Mouse (Mus musculus) large intestine, adult 2 months (tissue): ENCODE data around the gene Arl6ip5. TPM values are rescaled to one million over a fixed set of nuclear protein-coding genes. Genes with fewer than 3 reads are reported as not detected.
A peak's percentile ranks its signal among the peaks of the same experiment; 100 is the strongest.

Experiments used
- DNase-seq: peaks from one replicate; pipeline ENCODE4 v3.0.0-alpha.2; 2012; ENCODE audit warnings: low read depth, low spot score
- WGBS: fragments of 180-500 bp; shearing (Covaris S2); methylation state at CpG from one replicate; pipeline ENCODE4 v1.1.7; 2018; 5-methylcytosine and 5-hydroxymethylcytosine counted together
- polyA plus RNA-seq: library from polyadenylated mRNA; depleted of rRNA; stranded (reverse); fragments of >200 nt; gene quantifications from 2 replicates; pipeline ENCODE4 v1.2.3, GENCODE M21; 2012; rRNA removed

The Arl6ip5 gene
- polyA plus RNA-seq, result 54.7 and 56.7 TPM in 2 replicates

GRCm38 (mm10) chr6:97210191-97210961, at the start of gene Arl6ip5:
TSS of gene Arl6ip5 (plus strand) at chr6:97210689.
- WGBS, result 6% methylated on average over 32 of the region's 32 CpGs
- peak; percentile 67 for DNase-seq

- DNase-seq, result no peak
- 62% methylated on average over 11 of the region's 11 CpGs for WGBS
Measured at GRCm38 (mm10) chr6:97175716-97176115, 34.8 kb upstream of the Arl6ip5 start.

GRCm38 (mm10) chr6:97178491-97179366, 31.8 kb upstream of the Arl6ip5 start, which contains the start of gene Tmf1:
TSS of gene Tmf1 (minus strand) at chr6:97179122.
- peak; percentile 86 for DNase-seq
- under 1% methylated on average over 80 of the region's 80 CpGs for WGBS

GRCm38 (mm10) chr6:97179367-97179828, 31.1 kb upstream of the Arl6ip5 start:
- peak; percentile 68 for DNase-seq
- 3% methylated on average over 11 of the region's 11 CpGs for WGBS

- DNase-seq, result no peak
- whole genome bisulfite sequencing, result 80% methylated on average over 3 of the region's 3 CpGs
Measured at GRCm38 (mm10) chr6:97200437-97200836, 10.1 kb upstream of the Arl6ip5 start.

- WGBS, result 51% methylated on average over 3 of the region's 3 CpGs
- DNase-seq, result no peak
Measured at GRCm38 (mm10) chr6:97202477-97202876, 8.0 kb upstream of the Arl6ip5 start.

- WGBS, result 8% methylated on average over 9 of the region's 9 CpGs
- no peak for DNase-seq
Measured at GRCm38 (mm10) chr6:97204252-97204869, 6.1 kb upstream of the Arl6ip5 start.

- WGBS, result under 1% methylated on average over 16 of the region's 16 CpGs
Measured at GRCm38 (mm10) chr6:97204952-97205351, 5.5 kb upstream of the Arl6ip5 start.

GRCm38 (mm10) chr6:97205439-97205885, 5.0 kb upstream of the Arl6ip5 start, which contains the start of gene Uba3:
TSS of gene Uba3 (minus strand) at chr6:97205647.
- peak; percentile 99 for DNase-seq
- WGBS, result 1% methylated on average over 38 of the region's 38 CpGs

More at GRCm38 (mm10) chr6:97204952-97205351, 5.5 kb upstream of the Arl6ip5 start:
- no peak for DNase-seq

- no peak for DNase-seq
- 67% methylated on average over 4 of the region's 4 CpGs for WGBS
Measured at GRCm38 (mm10) chr6:97207085-97207484, 3.4 kb upstream of the Arl6ip5 start.

GRCm38 (mm10) chr6:97208406-97208805, 2.1 kb upstream of the Arl6ip5 start:
- no peak for DNase-seq
- WGBS, result 24% methylated on average over 3 of the region's 3 CpGs

- WGBS, result 61% methylated on average over 3 of the region's 3 CpGs
- no peak for DNase-seq
Measured at GRCm38 (mm10) chr6:97209201-97209600, 1.3 kb upstream of the Arl6ip5 start.

- no peak for DNase-seq
- 88% methylated on average over 4 of the region's 4 CpGs for WGBS
Measured at GRCm38 (mm10) chr6:97209751-97210150, 738 bp upstream of the Arl6ip5 start.

- WGBS, result under 1% methylated on average over 22 of the region's 22 CpGs
- DNase-seq, result no peak
Measured at GRCm38 (mm10) chr6:97210962-97211601, 593 bp downstream of the Arl6ip5 start.

- WGBS, result 14% methylated on average over 12 of the region's 12 CpGs
- DNase-seq, result no peak
Measured at GRCm38 (mm10) chr6:97211981-97212380, 1.5 kb downstream of the Arl6ip5 start.

GRCm38 (mm10) chr6:97216154-97216821, 5.8 kb downstream of the Arl6ip5 start:
- 41% methylated on average over 4 of the region's 4 CpGs for WGBS
- no peak for DNase-seq

GRCm38 (mm10) chr6:97220672-97221071, 10.2 kb downstream of the Arl6ip5 start:
- 76% methylated on average over 4 of the region's 5 CpGs for WGBS
- no peak for DNase-seq

- 71% methylated on average over 15 of the region's 15 CpGs for WGBS
- no peak for DNase-seq
Measured at GRCm38 (mm10) chr6:97221205-97222025, 10.9 kb downstream of the Arl6ip5 start.
